Mouse (Mus musculus) adrenal gland, postnatal 10 days (tissue): ENCODE results near the gene Glra3. TPM values are rescaled to one million over a fixed set of nuclear protein-coding genes. Genes with fewer than 3 reads are reported as not detected.

ENCODE experiments used
- DNase-seq: peaks from one replicate; pipeline ENCODE4 v3.0.0; 2021; ENCODE audit warnings: mixed read lengths
- long read RNA-seq, 2 experiments: library from polyadenylated mRNA; stranded (forward); transcript quantifications; one replicate each; pipeline ENCODE4 v2.0.0; 2021
- total RNA-seq, 2 experiments: library from RNA; stranded (reverse); gene quantifications; 2 replicates each; pipeline ENCODE4 v1.2.3; 2021

Glra3 gene
- under 1 TPM in 1 of 2 experiments, not detected in 1; 0.03 TPM for total RNA-seq
- long read RNA-seq, experiment 1: 0 reads
- long read RNA-seq, experiment 2: 0 reads

DNA sequence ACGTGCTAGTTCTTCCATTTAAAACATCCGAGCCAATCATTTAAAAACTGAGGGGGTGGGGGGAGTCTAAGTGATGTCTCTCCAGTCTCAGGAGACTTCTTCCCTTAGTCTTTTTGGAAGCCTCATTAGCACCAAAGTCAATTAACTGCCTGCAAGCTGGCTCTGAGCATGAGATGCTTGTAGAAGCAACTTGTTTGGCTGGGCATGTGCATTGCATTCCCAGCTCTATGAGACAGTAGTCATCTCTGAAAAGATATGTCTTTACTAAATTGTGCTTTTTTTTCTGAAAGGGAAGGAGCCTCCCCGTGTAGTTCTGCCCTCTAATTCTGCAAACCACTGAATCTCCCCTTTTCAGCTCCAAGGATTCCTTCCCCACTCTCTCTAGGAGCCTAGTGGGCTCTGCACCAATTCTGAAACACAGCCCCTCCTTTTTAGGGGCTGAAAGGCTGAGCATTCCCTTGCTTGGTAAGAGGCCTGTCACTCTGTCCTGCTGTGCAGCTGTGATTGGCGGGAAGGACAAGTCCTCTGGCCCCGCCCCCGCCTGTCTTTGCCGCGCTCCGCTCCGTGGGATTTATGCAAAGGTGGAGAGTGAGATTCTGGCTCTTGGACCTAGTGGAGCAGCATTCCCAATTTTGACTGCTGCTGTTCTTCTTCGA, at the start of gene Glra3:
Gene Glra3, plus strand, starts transcription at position 591 of the 656 bp plus-strand sequence.
- peak; percentile 2 for DNase-seq

DNA sequence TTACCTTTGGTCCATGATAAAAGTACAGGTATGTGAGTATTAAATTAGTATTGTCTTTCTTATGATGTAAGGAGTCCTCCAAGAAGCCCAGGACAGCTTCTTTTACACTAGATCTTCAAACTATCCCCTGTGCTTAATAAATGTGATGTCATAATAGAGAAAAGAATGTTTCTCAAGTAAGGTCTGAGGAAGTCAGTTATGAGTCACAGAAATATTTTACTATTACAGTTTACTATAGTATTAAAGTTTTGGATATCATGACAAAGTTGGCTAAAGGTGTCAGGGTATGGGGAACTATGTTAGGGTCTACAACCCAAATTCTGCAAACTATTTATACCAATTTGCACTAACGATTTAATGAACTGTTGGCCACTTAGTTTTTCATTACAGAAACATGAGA, 33.4 kb upstream of the Glra3 start, which contains the start of gene Adam29:
Gene Adam29, minus strand, starts transcription at position 101 of the 400 bp plus-strand sequence.
- no peak for DNase-seq

DNA sequence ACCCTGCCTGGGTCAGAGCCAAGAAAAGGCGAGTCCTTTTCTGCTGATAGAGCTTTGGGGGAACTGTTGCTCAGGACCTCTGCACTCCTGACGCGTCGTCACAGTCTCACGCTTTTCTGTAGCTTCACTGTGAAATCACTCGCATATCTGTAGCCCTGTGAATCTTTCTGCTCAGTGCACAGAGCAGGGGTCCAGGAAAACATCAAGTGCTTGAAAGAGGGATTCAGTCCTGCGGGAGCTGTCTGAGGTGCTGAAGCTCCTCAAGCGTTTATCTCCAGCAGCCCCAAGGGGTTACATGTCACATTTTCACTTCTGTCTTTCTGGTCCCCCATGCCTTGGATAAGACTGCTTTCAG, 243 bp downstream of the Glra3 start:
- DNase-seq: peak; percentile 10

DNA sequence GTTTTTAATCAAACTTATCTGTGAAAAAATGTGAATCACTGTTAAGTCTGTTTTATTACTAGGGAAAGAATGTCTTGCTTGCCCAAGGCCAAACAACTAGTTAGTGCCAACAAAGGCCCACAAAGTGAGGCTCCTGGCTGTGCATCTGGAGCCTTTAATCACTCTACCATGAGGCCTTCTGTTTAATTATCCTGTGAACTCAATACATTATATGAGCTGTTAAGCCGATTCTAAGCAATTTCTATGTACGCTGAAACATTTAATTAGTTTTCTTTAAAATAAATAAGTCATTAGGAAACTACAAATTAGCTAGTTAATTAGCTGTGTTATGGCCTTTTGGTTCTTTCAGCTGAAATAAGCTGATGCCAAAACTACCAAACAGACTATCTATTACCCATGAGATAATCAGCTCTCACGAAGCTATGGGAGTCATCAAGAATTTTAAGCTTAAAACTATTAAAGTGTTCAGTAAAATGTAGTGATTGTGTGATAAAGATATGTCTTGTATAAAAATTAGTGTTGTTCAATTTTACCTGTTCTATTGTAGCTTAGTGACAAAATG, 24.6 kb downstream of the Glra3 start:
- no peak for DNase-seq

DNA sequence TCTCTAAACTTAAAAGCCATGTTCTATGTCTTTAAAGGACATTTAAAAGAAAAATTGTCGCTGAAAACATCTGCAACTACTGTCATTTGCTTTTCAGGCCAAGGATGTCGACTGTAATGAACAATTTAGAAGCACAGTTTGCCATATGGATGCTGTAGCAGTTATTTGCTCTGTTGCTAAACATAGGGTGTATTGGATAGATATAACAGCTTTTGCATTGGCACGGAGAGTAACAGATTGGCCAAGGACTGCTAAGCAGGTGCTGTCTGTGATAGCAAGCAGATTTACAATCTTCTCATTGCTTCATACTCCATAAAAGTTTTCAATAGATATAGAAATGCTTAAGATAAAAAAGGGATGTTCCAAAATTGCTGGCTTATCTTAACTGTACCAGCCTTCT, 57.6 kb downstream of the Glra3 start:
- no peak for DNase-seq

DNA sequence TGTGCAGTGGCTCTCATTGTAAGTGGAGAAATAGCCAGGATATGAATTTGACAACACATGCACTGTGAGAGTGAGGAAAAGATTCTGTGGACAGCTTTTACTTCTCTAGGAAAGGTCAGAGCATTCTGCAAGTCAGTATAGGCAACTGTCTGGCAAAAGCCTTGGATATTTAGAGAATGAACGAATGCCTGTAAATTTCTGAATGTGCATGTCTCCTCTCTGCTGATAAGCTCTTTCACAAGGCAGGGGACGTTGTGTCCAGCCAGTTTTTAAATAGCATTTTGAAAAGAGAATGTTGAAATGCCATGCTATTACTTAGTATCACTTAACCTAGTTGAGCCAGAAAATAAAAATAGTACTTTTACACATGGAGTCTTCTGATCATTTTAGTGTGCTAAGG, 114.1 kb downstream of the Glra3 start:
- no peak for DNase-seq

DNA sequence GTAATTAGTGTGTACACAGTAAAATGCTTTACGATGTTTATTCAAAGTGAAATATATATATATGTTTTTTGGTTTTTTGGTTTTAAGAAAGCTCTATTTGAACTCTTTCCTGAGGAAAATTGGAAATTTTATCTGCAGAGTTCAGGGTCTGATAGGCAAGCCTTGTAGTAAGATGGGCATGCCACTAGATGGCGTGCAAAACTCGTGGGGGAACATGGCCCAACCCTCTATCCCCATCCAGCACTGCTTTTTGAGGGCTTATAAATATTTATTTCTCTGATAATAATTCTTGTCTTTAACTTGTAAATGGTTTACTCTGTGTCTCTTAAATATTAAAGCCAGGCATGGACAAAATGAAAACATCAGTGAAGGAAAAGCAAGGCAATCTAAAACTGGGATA, 122.8 kb downstream of the Glra3 start:
- peak; percentile 66 for DNase-seq

DNA sequence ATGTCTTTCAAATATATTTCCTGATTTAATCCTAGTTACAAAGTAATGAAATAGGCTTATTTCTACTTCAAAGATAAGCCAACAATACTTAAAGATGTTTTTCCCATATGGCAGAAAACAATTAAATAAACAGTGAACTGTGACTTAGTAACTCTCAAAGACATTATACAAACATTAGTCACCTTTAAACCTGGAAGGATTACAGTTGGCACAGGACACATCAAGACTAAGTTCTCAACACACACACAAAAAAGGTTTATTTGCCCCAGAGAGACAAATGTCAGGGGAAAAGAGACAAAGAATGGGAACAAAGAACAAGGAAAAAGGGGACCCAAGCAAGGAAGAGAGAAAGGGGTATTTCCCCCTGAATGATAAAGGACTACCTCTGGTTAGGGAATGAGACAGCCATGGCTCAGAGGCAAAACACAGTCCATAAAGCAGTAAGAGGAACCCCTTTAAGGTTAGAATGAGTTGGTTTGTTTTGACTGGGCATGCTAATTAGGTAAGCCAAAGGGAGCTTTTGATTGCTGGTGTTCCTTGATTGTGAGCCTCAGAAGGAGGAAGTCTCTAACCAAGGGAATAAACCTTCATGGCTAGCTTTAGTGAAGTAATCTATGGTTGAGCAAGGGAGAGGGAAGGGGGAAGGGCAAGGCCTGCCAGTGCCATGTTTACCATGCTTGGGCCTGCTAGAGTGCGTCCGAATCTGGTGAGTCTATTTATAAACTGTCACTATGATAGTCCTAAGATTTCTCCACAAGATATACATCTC, 130.4 kb downstream of the Glra3 start:
- DNase-seq: peak; percentile 19

DNA sequence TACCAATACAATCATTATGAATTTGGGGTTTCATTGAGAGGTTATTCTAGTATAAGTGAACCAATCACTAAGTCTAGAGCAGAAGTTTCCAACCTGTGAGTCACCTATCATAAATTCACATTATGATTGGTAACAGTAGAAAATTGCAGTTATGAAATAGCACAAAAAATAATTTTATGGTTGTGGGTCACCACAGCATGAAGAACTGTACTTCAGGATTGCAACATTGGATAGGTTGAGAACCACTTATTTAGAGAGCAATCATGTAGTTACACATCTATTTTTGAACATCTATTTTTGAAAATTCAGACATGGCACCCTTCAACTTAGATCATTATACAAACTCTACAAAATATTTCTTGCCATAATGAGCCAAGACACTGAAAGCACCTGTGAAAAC, 143.4 kb downstream of the Glra3 start:
- DNase-seq: no peak

DNA sequence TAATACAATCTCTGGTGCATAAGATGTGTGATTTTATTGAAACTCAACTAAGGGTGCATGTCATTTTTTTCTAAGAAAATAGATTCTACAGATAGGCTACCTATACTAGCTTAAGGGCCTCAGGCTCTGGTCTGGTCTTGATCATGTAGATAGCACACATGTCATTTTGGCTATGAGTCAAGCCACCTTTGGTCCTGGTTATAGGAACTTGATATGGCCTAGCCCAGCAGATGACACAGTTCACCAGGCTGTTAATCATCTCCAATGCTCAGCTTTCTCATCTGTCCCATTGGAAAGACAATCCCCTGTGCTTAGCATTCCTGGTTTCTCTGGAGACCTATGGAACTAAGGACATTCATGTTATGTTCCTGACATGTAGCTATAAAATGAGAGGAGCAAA, 154.1 kb downstream of the Glra3 start:
- DNase-seq: no peak

DNA sequence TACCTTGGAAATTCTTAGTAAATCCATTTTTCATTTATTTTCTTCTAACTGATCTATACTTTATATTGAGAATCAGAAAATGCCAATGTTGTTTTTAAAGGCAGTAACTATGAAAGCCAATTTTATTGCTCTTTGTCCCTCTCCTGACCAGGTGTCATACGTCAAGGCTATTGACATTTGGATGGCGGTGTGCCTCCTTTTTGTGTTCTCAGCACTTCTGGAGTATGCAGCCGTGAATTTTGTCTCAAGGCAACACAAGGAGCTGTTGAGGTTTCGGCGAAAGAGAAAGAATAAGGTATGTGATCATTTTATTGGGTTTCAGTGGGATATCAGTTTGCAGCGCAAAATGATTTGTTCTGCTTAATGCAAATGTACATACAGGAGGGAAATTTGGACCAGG, 170.0 kb downstream of the Glra3 start:
- no peak for DNase-seq

DNA sequence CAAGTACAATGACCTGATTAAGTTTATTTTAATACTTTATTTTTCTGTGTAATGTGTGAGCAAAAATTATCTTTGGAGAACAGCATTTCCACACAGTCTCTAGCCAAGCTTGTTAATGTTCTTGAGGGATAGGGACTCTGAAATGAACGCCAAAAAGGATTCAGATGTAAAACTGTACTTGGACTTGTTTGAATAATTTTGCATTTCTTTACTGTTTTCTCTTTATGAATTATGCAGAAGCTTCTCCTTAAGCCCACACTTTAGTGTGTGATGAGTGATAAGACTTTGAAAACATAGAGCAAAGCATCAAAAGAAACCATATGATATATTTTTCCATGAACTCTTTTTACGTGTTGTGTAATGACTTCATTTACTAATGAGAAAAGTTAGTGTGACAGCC, 189.1 kb downstream of the Glra3 start:
- no peak for DNase-seq

DNA sequence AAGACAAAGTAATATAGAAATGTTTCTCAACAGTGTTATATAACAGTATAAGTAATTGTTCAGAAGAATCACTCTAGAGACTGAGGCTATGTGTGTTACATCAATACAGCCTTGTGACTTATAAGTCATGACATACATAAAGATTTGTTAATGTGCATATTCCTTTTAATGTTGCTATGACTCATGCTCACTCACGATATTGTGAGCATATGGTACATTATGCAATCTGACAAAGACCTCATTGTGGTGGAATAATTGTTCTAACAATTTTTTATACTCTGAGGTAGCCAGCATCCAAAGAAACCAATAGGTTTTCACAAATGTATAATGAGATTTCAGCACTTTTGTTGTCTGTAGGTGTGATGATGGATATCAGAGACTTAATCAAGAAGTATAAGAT, 210.4 kb downstream of the Glra3 start:
- no peak for DNase-seq

DNA sequence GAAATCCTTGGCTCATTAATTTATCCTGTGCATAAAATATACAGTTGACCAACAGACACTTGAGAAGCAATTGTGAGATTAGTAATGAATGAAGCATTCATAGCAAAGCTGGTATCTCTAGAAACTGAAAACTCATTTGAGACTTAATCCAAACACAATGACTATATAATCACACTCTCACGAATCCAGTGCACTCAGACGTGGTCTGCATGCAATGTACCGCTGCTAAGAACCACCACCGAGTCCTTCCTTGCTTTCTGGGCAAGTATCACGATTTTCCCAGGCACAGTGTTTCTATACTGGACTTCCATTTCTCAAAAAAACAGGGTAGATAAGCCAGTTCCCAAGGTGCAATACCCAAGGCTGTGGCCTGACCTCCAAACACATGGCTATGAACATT, 211.3 kb downstream of the Glra3 start:
- no peak for DNase-seq

DNA sequence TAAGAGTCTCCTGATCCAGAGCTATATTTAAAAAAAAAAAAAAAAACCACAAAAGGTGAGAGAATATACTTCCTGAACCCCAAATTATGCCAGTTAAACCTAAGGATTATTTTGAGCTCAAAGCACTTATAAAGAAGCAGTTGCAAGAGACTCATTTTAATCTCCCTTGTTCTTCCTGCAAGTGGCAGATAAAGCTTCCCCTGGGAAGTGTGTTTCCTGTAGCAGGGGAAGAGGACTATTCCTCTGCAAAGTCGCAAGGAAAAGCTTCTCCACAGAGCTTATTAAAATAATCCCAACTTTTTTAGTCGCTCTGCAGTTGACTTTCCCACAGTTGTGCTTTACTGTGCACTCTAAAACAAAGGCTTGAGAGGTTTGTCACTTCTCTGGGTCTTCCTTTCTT, 218.7 kb downstream of the Glra3 start:
- DNase-seq: no peak

Other genes starting within 250 kb of the Glra3 start
- not detected for gene Adam29, start 33.5 kb upstream of the Glra3 start, total RNA-seq